Mouse (Mus musculus) bone marrow, adult 2 months (tissue): ENCODE measurements at regions not wholly inside any gene's neighbourhood (a gene's known extent, or its start where the extent isn't known, plus 50 kb on each side); places are given as distances from the start of the nearest gene placed in this dataset.
"Not testable (repeated sequence)": the region's sequence is repeated elsewhere in the genome, so short reads cannot be mapped to it uniquely, and the experiment has no call there.

Source experiments
- H3K27ac ChIP-seq: fragments of 200-500 bp; 2 replicates; pipeline ENCODE4 v1.5.1; 2012; ENCODE audit warnings: low read depth, mild to moderate bottlenecking, control low read depth, inconsistent platforms, low read length; ENCODE audit not compliant: control insufficient read depth, poor library complexity, insufficient read depth
- H3K4me1 ChIP-seq: fragments of 200-500 bp; 2 replicates; pipeline ENCODE4 v1.6.1; 2011; ENCODE audit warnings: low read length; ENCODE audit not compliant: control insufficient read depth, insufficient read depth
- H3K4me3 ChIP-seq: fragments of 200-500 bp; replicated peaks from 2 replicates; pipeline ENCODE3; 2011; ENCODE audit warnings: mild to moderate bottlenecking, low read depth, low read length, control low read depth; ENCODE audit not compliant: control insufficient read depth
- CTCF ChIP-seq: fragments of 200-500 bp; IDR thresholded peaks from 2 replicates; pipeline ENCODE4 v1.5.1; 2011; ENCODE audit warnings: low read length, control low read depth; ENCODE audit not compliant: control insufficient read depth, insufficient read depth
- POLR2A ChIP-seq: fragments of 200-500 bp; IDR thresholded peaks from 2 replicates; pipeline ENCODE4 v1.6.1; 2011; ENCODE audit warnings: low read depth, mild to moderate bottlenecking, control low read depth, low read length, borderline replicate concordance; ENCODE audit not compliant: control insufficient read depth
- WGBS: fragments of 180-500 bp; shearing (Covaris S2); methylation state at CpG from one replicate; pipeline ENCODE4 v1.1.7; 2018; 5-methylcytosine and 5-hydroxymethylcytosine counted together

GRCm38 (mm10) chr8:78061827-78062719, 151.0 kb upstream of the Ttc29 start:
- H3K4me1 ChIP-seq: no peaks in the 10 kb centered on the region
- WGBS: 58% methylated on average over 9 of the region's 9 CpGs

GRCm38 (mm10) chr8:78063529-78063928, 149.6 kb upstream of the Ttc29 start:
- WGBS: 9% methylated on average over 13 of the region's 13 CpGs
- TF ChIP-seq POLR2A (no peak), CTCF (peak; percentile 14; the same call in 1 of the 2 replicates)
- H3K4me3 ChIP-seq: no peak overlapping the region
- no peak overlapping the region for H3K27ac ChIP-seq
- H3K4me1 ChIP-seq: no peaks in the 10 kb centered on the region

More at GRCm38 (mm10) chr8:78061827-78062719, 151.0 kb upstream of the Ttc29 start:
- Histone ChIP-seq H3K4me3 (no peak overlapping the region), H3K27ac (no peak overlapping the region)
- TF ChIP-seq POLR2A: no peak

- Histone ChIP-seq H3K4me1 (no peaks in the 10 kb centered on the region), H3K27ac (no peak overlapping the region), H3K4me3 (no peak overlapping the region)
- WGBS: 32% methylated on average over 13 of the region's 13 CpGs
- no peak for TF ChIP-seq CTCF
- no peak for TF ChIP-seq POLR2A
Observed at GRCm38 (mm10) chr8:78064161-78064560, 148.9 kb upstream of the Ttc29 start.

- H3K4me3 ChIP-seq: no peak overlapping the region
- TF ChIP-seq POLR2A (no peak), CTCF (no peak)
- no peaks in the 10 kb centered on the region for H3K4me1 ChIP-seq
- no peak overlapping the region for H3K27ac ChIP-seq
- 60% methylated on average over 10 of the region's 10 CpGs for WGBS
Observed at GRCm38 (mm10) chr8:78065890-78066493, 147.1 kb upstream of the Ttc29 start.

GRCm38 (mm10) chr8:78068087-78068910, 144.8 kb upstream of the Ttc29 start:
- H3K27ac ChIP-seq: no peak overlapping the region
- 57% methylated on average over 13 of the region's 13 CpGs for WGBS
- no peak overlapping the region for H3K4me3 ChIP-seq
- TF ChIP-seq CTCF: no peak
- TF ChIP-seq POLR2A: no peak
- no peaks in the 10 kb centered on the region for H3K4me1 ChIP-seq

GRCm38 (mm10) chr8:78073821-78074220, 139.3 kb upstream of the Ttc29 start:
- H3K27ac ChIP-seq: no peak overlapping the region
- H3K4me1 ChIP-seq: no peaks in the 10 kb centered on the region
- 66% methylated on average over 7 of the region's 7 CpGs for WGBS
- no peak overlapping the region for H3K4me3 ChIP-seq
- TF ChIP-seq CTCF: no peak
- no peak for TF ChIP-seq POLR2A

- no peaks in the 10 kb centered on the region for H3K4me1 ChIP-seq
- 29% methylated on average over 4 of the region's 4 CpGs for WGBS
- TF ChIP-seq POLR2A: no peak
- TF ChIP-seq CTCF: no peak
- H3K4me3 ChIP-seq: no peak overlapping the region
- H3K27ac ChIP-seq: no peak overlapping the region
Observed at GRCm38 (mm10) chr8:78077122-78077521, 136.0 kb upstream of the Ttc29 start.

- H3K4me3 ChIP-seq, H3K4me1 ChIP-seq, H3K27ac ChIP-seq: not testable (repeated sequence)
- WGBS: 76% methylated on average over 7 of the region's 7 CpGs
Observed at GRCm38 (mm10) chr8:78081395-78081794, 131.7 kb upstream of the Ttc29 start.
